Mouse (Mus musculus) cerebellum, adult 9-11 months (tissue): ENCODE data around the gene AL731706.1.

Experiments
- DNase-seq: peaks from one replicate; pipeline ENCODE4 v3.0.0; 2022

AL731706.1 gene

GRCm38 (mm10) chr2:136834715-136835075, 56.5 kb downstream of the AL731706.1 start:
- no peak for DNase-seq

GRCm38 (mm10) chr2:136833976-136834714, 57.0 kb downstream of the AL731706.1 start:
- DNase-seq: no peak

- DNase-seq: no peak
Measured at GRCm38 (mm10) chr2:136832936-136833335, 58.3 kb downstream of the AL731706.1 start.
